Mouse (Mus musculus): ENCODE data around the gene Haus7. TPM values are rescaled to one million over a fixed set of nuclear protein-coding genes. Genes with fewer than 3 reads are reported as not detected.
"Not testable (repeated sequence)": the region's sequence is repeated elsewhere in the genome, so short reads cannot be mapped to it uniquely, and the experiment has no call there.

Haus7 gene
- total RNA-seq, 2 experiments from 2014 or later = 5.8 to 8.0 TPM

GRCm38 (mm10) chrX:73465483-73466186 lies 6.8 kb upstream of the Haus7 start:
- DNase-seq = peak in 1 of 2 experiments; percentile 11

GRCm38 (mm10) chrX:73460792-73461191 lies 1.9 kb upstream of the Haus7 start:
- DNase-seq = no peak

DNA sequence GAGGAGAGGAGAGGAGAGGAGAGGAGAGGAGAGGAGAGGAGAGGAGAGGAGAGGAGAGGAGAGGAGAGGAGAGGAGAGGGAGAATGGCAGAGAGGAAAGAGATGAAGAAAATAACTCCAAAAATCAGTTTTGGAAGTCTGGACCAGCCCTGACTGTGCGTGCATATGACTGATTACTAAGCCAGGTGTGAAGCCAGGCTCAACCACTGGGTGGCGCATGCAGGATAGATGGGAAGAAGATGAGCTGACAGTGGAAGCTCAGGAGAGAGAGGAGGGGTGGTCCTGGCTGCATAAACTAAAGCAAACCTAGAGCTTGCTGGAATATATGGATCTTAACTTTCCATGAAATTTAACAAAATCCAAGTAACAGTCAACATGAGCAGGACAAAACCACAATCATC lies 6.9 kb downstream of the Haus7 start:
- DNase-seq = peak; percentile 15 to 39

DNA sequence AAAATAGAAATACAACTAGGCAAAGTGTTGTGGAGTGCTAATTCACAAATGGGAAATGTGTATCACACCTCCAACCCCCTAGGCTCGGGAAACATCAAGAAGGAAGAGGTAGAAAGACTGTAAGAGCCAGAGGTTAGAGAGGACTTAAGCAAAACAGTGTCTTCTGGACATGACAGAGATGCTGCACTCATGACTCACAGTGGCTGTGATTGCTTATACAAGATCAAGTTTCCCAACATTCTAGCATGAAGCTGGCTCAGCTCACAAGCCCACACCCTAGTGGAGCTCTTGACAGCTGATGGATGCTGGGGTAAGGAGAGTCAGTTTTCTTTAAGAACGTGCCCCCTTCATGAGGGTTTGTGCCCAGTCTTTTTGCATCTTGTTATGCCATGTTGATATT lies 17.4 kb downstream of the Haus7 start:
- no peak for DNase-seq

DNA sequence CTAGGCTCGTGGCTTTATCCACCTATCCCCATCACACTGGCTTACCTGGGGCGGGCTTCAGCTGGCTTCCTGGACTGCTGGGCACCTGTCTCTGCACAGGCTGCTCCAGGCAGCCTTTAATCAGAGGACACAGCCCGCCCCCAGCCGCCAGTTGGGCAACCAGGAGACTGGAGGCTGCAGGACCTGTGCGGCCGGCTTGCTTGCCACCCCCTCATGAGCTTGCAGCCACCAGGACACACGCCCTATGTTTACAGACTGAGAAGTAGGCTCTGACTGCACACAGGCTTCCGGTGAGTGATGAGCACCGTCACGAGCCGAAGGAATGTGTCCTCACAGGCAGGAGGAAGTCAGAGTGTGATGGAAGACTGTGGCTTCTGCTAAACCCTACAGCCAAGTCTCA lies 23.6 kb downstream of the Haus7 start, which contains the start of gene Trex2:
Gene Trex2 (minus strand): TSS at position 93 of the 400 bp plus-strand sequence.
- DNase-seq = no peak

- no peak for DNase-seq
Observed at GRCm38 (mm10) chrX:73432850-73433249, 26.0 kb downstream of the Haus7 start.

DNA sequence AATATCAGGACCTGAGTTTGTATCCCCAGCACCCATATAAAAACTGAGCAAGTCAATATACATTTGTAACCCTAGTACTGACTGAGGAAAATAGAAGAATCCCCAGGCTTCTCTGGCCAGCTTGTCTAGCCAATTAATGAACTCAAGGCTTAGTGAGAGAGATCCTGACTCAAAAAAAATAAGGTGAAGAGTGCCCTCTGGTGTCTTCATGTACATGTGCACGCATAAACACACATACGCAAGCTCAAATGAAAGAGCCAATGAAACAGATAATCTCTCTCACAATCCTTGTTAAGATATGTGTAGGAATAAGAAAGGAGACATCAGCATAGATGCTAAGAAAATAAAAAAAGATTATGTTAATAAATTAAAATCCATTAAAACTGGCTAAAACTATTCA lies 28.8 kb downstream of the Haus7 start:
- no peak for DNase-seq

DNA sequence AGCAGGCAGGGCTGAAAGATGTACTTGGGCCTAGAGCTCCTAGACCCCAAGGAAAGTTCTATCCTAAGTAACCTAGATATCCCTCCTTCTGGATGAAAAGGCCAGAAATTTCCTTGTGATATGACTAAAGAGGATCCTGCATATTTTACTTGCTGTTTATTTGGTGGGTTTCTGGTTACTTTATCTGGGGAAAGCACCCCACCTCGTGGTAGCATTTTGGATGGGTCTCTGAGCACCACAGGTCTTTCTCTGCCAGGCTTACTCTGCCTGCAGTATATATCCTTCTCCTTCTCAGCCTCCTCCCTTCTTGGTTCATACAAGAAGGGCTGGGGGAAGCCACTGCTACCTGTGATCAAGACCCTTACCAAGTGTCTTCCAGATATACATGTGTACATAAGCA lies 46.1 kb downstream of the Haus7 start:
- DNase-seq = no peak

DNA sequence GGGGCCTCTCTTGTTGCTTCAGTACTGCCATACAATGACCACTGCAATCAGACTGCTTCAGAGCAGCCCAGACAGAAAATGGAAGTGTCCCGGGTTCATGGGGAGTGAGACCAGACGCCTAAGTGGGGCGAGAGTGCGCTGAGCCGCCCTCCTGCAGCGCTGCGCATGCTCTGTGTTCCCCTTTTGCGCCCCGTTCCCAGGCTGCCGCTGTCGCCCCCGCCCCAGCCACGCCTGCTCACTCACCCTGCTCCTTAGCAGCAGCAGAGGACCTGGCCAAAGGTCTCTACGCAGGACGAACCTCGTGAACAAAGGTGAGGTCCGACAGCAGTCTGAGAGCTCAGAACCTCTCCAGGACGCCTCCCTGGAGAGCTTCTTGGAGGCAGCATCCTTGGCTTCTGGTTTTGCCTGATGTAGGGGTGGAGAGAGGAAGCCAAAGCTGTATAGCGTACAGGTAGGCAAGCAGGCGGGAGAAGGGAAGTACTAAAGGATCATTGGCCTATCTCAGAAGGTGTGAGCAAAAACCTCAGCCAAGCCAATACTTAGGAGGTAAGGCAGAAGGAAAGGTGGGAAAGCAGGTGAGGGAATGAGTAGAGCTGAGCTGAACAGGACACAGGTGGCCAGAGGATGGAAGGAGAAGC lies 47.8 kb downstream of the Haus7 start, which contains the start of gene Zfp92:
Gene Zfp92 (plus strand): TSS at position 217 of the 638 bp plus-strand sequence.
- peak; percentile 21 to 27 for DNase-seq

- DNase-seq = no peak
Observed at GRCm38 (mm10) chrX:73401616-73402015, 57.2 kb downstream of the Haus7 start.

DNA sequence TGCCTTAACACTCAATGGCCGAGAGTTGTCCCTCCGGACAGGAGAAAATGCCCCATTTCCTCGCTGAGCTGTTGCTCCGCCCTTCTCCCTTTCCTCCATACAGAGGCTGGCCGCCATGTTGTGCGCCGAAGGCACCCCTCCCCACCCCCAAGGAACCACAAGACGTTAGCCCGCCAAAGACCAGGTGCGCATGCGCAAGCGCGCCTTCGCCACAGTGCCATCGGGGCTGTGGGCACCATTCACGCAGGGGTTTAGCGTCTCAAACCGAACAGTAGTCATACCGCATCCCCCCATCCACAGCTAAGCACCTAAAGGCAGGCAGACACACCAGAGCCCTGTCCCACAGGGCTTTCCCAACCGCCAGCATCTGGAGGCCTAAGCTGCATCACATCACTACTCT lies 57.9 kb downstream of the Haus7 start:
- no peak for DNase-seq

- DNase-seq = not testable (repeated sequence)
Observed at GRCm38 (mm10) chrX:73398636-73399035, 60.2 kb downstream of the Haus7 start, which contains the start of gene Gm18336. Gm18336 (minus strand) TSS chrX:73398736.

- DNase-seq = no peak
Observed at GRCm38 (mm10) chrX:73396446-73396845, 62.4 kb downstream of the Haus7 start.

DNA sequence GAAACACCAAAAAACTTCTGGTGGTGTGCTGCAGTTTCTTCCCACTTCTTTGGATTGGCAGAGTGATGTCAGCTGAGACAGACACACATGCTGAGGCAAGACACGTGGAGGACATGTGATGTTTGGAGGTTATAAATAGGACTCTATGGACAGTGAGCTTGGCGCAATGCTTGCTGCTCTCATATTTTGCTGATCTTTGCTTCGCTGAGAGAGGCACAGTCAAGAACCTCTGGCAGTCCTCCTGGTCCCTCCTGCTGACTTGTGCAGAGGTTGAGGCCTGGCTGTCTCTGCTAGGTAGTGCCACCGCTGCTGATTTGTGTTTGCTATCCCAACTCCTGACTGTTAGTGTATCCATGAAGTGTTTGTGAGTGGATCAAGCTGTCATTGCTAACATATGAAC lies 67.4 kb downstream of the Haus7 start:
- no peak for DNase-seq

Other genes starting within 250 kb of the Haus7 start
- gene Xlr4b, start 244.7 kb downstream of the Haus7 start, total RNA-seq (2021) = 1 to 10 TPM in 1 of 2 experiments, under 1 TPM in 1; 0.37 to 4.8 TPM
- gene F8a, start 230.8 kb downstream of the Haus7 start, total RNA-seq (2021) = 10 to 100 TPM; 15.2 to 15.6 TPM
- under 1 TPM in 1 of 2 experiments, not detected in 1; 0.73 TPM for gene Xlr4c, start 215.9 kb downstream of the Haus7 start, total RNA-seq (2021)
- gene Xlr3c, start 193.7 kb downstream of the Haus7 start, total RNA-seq (2021) = not detected
- gene Xlr5a, start 166.1 kb downstream of the Haus7 start, total RNA-seq (2021) = under 1 TPM in 1 of 2 experiments, not detected in 1; 0.33 TPM
- not detected for gene Xlr5c, start 166.1 kb downstream of the Haus7 start, total RNA-seq (2021)
- gene Gm45015, start 122.2 kb downstream of the Haus7 start, total RNA-seq (2021) = not detected
- gene Zfp275, start 116.4 kb downstream of the Haus7 start, total RNA-seq (2021) = 10 to 100 TPM; 11.4 to 11.5 TPM
- gene Gm18336, start 60.3 kb downstream of the Haus7 start, total RNA-seq (2021) = under 1 TPM in 1 of 2 experiments, not detected in 1; 0.15 TPM
- gene Zfp92, start 47.9 kb downstream of the Haus7 start, total RNA-seq (2021) = 1 to 10 TPM; 2.1 to 2.9 TPM
- not detected for gene Trex2, start 23.7 kb downstream of the Haus7 start, total RNA-seq (2021)
- gene Bgn, start 24.6 kb upstream of the Haus7 start, total RNA-seq (2021) = 10 to 100 TPM; 15.5 to 19.3 TPM
- gene Atp2b3, start 44.0 kb upstream of the Haus7 start, total RNA-seq (2021) = 100 to 1,000 TPM; 151 to 152 TPM
- under 1 TPM; 0.18 to 0.25 TPM for gene Dusp9, start 180.4 kb upstream of the Haus7 start, total RNA-seq (2021)
- gene Pnck, start 201.1 kb upstream of the Haus7 start, total RNA-seq (2021) = 100 to 1,000 TPM; 107 to 123 TPM
- gene Slc6a8, start 214.1 kb upstream of the Haus7 start, total RNA-seq (2021) = 100 to 1,000 TPM in 1 of 2 experiments, 10 to 100 TPM in 1; 92.0 to 100 TPM